Mouse (Mus musculus) myocyte (in vitro differentiated cells): ENCODE results near the gene Pmpcb. TPM values are rescaled to one million over a fixed set of nuclear protein-coding genes. Genes with fewer than 3 reads are reported as not detected.

Experiments used
- H3K27me3 ChIP-seq: one replicate; pipeline ENCODE4 v1.6.1; 2011; ENCODE audit not compliant: control insufficient read depth, insufficient read depth, insufficient read length
- H3K36me3 ChIP-seq: one replicate; pipeline ENCODE4 v1.6.1; 2011; ENCODE audit not compliant: control insufficient read depth, insufficient read depth
- H3K4me2 ChIP-seq: one replicate; pipeline ENCODE4 v1.6.1; 2011; ENCODE audit warnings: low read depth, control low read depth
- H3K4me3 ChIP-seq: one replicate; pipeline ENCODE4 v1.5.1; 2011; ENCODE audit warnings: mild to moderate bottlenecking, control low read depth, moderate library complexity
- H3K79me2 ChIP-seq: one replicate; pipeline ENCODE4 v1.6.1; 2011; ENCODE audit not compliant: control insufficient read depth, insufficient read depth
- H3ac ChIP-seq: one replicate; pipeline ENCODE4 v1.6.1; 2011; ENCODE audit not compliant: control insufficient read depth, insufficient read length
- CEBPB ChIP-seq: IDR thresholded peaks from 2 replicates; pipeline ENCODE4 v1.6.1; 2011; ENCODE audit warnings: mild to moderate bottlenecking, moderate library complexity; ENCODE audit not compliant: poor library complexity, insufficient read depth, severe bottlenecking
- E2F4 ChIP-seq: IDR thresholded peaks from one replicate; pipeline ENCODE4 v1.6.1; 2011; ENCODE audit warnings: mild to moderate bottlenecking, control low read depth, moderate library complexity; ENCODE audit not compliant: insufficient read depth
- MAX ChIP-seq: IDR thresholded peaks from one replicate; pipeline ENCODE4 v1.6.1; 2011; ENCODE audit warnings: low read depth, mild to moderate bottlenecking, control low read depth
- MYOD1 ChIP-seq, 3 experiments: IDR thresholded peaks; one replicate each; pipeline ENCODE4 v1.6.1; 2011; ENCODE audit warnings: control low read depth in 2 of 3, low read depth in 2 of 3, mild to moderate bottlenecking in 2 of 3, moderate library complexity in 1 of 3; ENCODE audit not compliant: insufficient read length in 2 of 3, control insufficient read depth in 1 of 3
- MYOG ChIP-seq, 3 experiments: IDR thresholded peaks; one replicate each; pipeline ENCODE4 v1.6.1; 2011; ENCODE audit warnings: control low read depth in 2 of 3, low read depth in 2 of 3, mild to moderate bottlenecking in 2 of 3; ENCODE audit not compliant: insufficient read length in 2 of 3, control insufficient read depth in 1 of 3, insufficient read depth in 1 of 3
- POLR2A ChIP-seq: IDR thresholded peaks from one replicate; pipeline ENCODE4 v1.6.1; 2011; ENCODE audit warnings: low read depth, mild to moderate bottlenecking, control low read depth, moderate library complexity; ENCODE audit not compliant: insufficient read length
- POLR2AphosphoS2 ChIP-seq: IDR thresholded peaks from one replicate; pipeline ENCODE4 v1.6.1; 2011; ENCODE audit warnings: low read depth, control low read depth; ENCODE audit not compliant: insufficient read length
- REST ChIP-seq: IDR thresholded peaks from one replicate; pipeline ENCODE4 v1.6.1; 2011; ENCODE audit warnings: mild to moderate bottlenecking, control low read depth, moderate library complexity; ENCODE audit not compliant: insufficient read depth, insufficient read length
- SRF ChIP-seq: IDR thresholded peaks from one replicate; pipeline ENCODE4 v1.6.1; 2011; ENCODE audit warnings: low read depth; ENCODE audit not compliant: control insufficient read depth, insufficient read length
- TCF12 ChIP-seq: IDR thresholded peaks from one replicate; pipeline ENCODE4 v1.6.1; 2011; ENCODE audit warnings: mild to moderate bottlenecking, control low read depth; ENCODE audit not compliant: poor library complexity, insufficient read depth, severe bottlenecking
- TCF3 ChIP-seq: IDR thresholded peaks from one replicate; pipeline ENCODE4 v1.6.1; 2011; ENCODE audit warnings: low read depth, control low read depth; ENCODE audit not compliant: insufficient read length
- USF1 ChIP-seq: IDR thresholded peaks from one replicate; pipeline ENCODE4 v1.6.1; 2011; ENCODE audit warnings: low read depth, mild to moderate bottlenecking, control low read depth, moderate library complexity
- polyA plus RNA-seq: library from polyadenylated mRNA; unstranded; fragments of >200 nt; fragmentation: generic; extraction: Trizol; gene quantifications from one replicate; pipeline ENCODE4 v1.2.1, GENCODE M21; 2012; ENCODE audit warnings: missing spikeins

Pmpcb gene
- polyA plus RNA-seq, 1 experiment = 126 TPM

DNA sequence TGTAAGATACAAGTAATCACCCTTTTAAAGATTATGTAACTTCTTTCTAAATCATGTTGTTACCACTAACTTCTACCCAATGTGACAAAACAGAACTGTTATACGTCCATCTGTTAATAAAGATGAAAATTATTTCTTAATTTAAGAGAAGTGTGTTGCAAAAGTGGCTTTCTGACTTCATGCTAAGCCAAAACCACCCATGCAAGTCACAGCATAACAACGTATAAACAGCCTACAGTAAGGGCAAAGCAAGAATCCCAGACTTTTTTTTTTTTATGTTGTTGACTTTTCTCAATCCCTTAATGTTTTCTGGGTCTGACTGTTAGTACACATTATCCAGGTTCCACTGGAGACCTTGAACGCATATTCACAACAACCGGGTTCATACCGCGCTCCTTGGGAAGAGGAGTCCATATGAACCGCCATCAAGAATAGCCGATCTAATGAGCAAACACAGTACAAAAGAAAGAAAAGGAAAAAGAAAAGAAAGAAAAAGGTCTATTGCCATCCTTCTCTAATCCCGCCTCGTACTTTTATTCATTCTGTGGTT is 36.6 kb upstream of the Pmpcb start:
- no peaks in the 10 kb centered on the region for H3K79me2 ChIP-seq
- H3ac ChIP-seq = no peak overlapping the region
- no peaks in the 10 kb centered on the region for H3K27me3 ChIP-seq
- peak overlapping the region; percentile 91 for H3K4me2 ChIP-seq
- no peaks in the 10 kb centered on the region for H3K36me3 ChIP-seq
- H3K4me3 ChIP-seq = peak overlapping the region; percentile 37
- TF ChIP-seq TCF12 (no peak), SRF (no peak), TCF3 (no peak), POLR2AphosphoS2 (no peak), CEBPB (no peak), POLR2A (no peak)

DNA sequence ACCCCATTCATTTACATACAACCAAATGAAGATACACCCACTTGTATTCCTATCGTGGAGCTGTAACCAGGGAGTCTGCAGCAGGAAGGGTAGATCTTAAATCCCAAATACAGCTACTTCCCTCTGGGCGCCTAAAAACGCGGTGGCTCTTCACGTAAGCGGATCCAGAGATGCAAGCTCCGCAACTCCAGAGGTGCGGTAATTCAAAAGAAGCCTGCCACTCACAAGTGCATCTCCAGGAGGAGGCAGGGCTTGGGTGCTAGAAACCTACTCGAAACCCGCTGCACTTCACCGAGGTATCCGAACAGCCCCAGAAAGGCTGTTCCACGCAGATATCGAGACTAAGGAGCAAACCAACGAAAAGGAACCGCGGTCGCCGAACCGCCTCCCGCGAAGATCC is 36.0 kb upstream of the Pmpcb start:
- TF ChIP-seq POLR2A (no peak), USF1 (no peak), SRF (no peak), TCF3 (no peak), MAX (no peak), E2F4 (no peak), MYOG (IDR thresholded peaks at IDR 0.05; ENCODE audit: control insufficient read depth in 1 of 3, insufficient read depth in 1 of 3, insufficient read length in 2 of 3, low read depth in 2 of 3) (no peak), POLR2AphosphoS2 (no peak), TCF12 (no peak), CEBPB (no peak), MYOD1 (IDR thresholded peaks at IDR 0.05; ENCODE audit: control insufficient read depth in 1 of 3, insufficient read length in 2 of 3, low read depth in 2 of 3) (no peak), REST (no peak)
- H3K79me2 ChIP-seq = no peaks in the 10 kb centered on the region
- H3K4me2 ChIP-seq = peak overlapping the region; percentile 91
- peak overlapping the region; percentile 57 for H3ac ChIP-seq
- no peaks in the 10 kb centered on the region for H3K27me3 ChIP-seq
- no peaks in the 10 kb centered on the region for H3K36me3 ChIP-seq
- peak overlapping the region; percentile 37 for H3K4me3 ChIP-seq

DNA sequence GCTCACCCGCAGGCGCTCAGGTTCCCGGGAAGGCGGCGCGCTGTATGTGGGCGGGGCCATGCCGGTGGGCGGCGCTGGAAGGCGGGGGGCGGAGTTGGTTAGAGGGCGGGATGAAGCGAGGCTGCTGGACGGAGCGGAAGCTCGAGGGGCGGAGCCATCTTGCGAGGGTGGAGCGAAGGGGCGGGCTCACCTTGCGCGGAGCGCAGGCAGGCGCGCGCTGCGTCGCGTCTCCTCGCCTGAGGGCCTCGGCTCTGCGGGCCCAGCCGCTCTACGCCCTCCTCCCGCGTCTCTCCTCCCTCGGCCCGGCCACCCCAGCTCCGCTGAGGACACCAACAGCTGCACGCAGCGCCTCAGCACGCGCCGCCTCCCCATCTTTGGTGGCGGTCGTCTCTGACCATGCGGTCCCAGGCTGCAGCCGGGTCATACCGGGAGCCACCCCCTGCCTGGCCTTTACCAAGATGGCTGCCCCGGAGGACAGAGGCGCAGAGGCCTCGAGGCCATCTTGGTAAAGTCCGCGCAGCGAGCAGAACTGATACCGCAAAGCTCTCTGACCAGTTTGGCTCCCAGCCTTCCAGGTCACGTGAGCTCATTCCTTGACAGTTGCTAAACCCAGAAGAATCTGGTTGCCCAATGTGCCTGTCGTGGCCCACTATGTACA is 35.5 kb upstream of the Pmpcb start, which contains the start of gene Napepld:
TSS of gene Napepld (minus strand) at position 46 of the 658 bp plus-strand sequence.
- Histone ChIP-seq H3K27me3 (no peaks in the 10 kb centered on the region), H3K36me3 (no peaks in the 10 kb centered on the region), H3K4me2 (peak within 1 kb of the TSS; percentile 91), H3ac (peak within 1 kb of the TSS; percentile 57), H3K4me3 (peak within 1 kb of the TSS; percentile 37), H3K79me2 (no peaks in the 10 kb centered on the region)
- TF ChIP-seq POLR2A (peak; percentile 100), TCF3 (no peak), SRF (peak; percentile 21), USF1 (peak; percentile 97), TCF12 (no peak), CEBPB (peak; percentile 75), MYOD1 (IDR thresholded peaks at IDR 0.05; ENCODE audit: control insufficient read depth in 1 of 3, insufficient read length in 2 of 3, low read depth in 2 of 3) (peak in 1 of 3 experiments; percentile 72), E2F4 (no peak), MAX (no peak), POLR2AphosphoS2 (peak; percentile 100), MYOG (IDR thresholded peaks at IDR 0.05; ENCODE audit: control insufficient read depth in 1 of 3, insufficient read depth in 1 of 3, insufficient read length in 2 of 3, low read depth in 2 of 3) (peak in 2 of 3 experiments; percentile 74 to 77)

DNA sequence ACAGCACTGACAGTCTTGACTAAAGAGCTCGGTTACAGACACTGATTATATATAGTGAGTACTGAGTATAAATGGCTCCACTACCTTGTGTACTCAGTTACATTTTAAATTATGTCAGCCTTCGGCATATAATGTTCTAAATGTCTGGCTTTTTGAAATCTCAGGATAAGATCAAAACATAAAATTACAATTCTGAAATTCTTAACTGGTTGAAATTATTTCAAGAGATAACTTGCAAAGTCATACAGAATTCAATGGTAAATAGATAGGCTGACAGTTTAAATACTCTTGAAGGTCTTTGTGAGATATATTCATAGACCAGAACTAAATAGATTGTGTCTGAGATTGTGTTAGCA is 35.0 kb upstream of the Pmpcb start:
- Histone ChIP-seq H3ac (peak overlapping the region; percentile 57), H3K79me2 (no peaks in the 10 kb centered on the region), H3K36me3 (no peaks in the 10 kb centered on the region), H3K4me2 (peak overlapping the region; percentile 85), H3K4me3 (peak overlapping the region; percentile 37), H3K27me3 (no peaks in the 10 kb centered on the region)
- TF ChIP-seq TCF12 (no peak), MYOG (IDR thresholded peaks at IDR 0.05; ENCODE audit: control insufficient read depth in 1 of 3, insufficient read depth in 1 of 3, insufficient read length in 2 of 3, low read depth in 2 of 3) (no peak), E2F4 (no peak), CEBPB (no peak), TCF3 (no peak), MYOD1 (IDR thresholded peaks at IDR 0.05; ENCODE audit: control insufficient read depth in 1 of 3, insufficient read length in 2 of 3, low read depth in 2 of 3) (no peak), POLR2AphosphoS2 (no peak), POLR2A (no peak), SRF (no peak), MAX (no peak)

DNA sequence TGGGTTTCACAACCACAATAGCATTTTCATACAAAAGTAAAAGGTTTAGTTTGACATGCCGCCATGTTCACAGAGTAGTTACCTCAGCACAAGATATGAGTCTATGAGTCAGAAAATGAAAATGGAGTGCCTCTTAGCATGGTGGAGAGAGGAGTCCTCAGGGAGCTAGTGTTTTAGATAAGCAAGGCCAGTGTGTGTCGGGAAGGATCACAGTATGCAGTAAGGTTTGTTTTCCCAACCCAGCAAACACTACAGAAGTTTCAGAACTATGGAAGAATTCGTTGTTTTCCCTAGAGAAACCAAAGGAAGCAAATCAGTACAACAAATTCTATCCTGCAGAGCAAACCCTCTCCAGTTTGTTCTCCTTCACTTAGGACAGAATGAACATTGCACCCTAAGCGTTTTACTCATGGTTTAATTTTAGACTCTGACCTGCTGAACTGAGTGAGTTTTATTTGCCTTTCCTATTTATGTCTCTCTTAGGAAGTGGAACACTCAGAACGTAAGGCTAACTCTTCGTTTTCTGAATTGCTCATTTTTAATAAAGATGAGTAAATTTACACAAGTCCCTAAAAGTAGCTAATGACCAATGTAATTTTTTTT is 34.0 kb upstream of the Pmpcb start:
- Histone ChIP-seq H3K4me2 (no peak overlapping the region), H3K4me3 (no peak overlapping the region), H3ac (no peak overlapping the region), H3K27me3 (no peaks in the 10 kb centered on the region), H3K79me2 (no peaks in the 10 kb centered on the region), H3K36me3 (no peaks in the 10 kb centered on the region)
- no peak for TF ChIP-seq REST
- no peak for TF ChIP-seq SRF
- no peak for TF ChIP-seq USF1
- no peak for TF ChIP-seq TCF12
